Mouse (Mus musculus) midbrain, embryonic 12.5 days (tissue): ENCODE data around the gene Hoxa4. TPM values are rescaled to one million over a fixed set of nuclear protein-coding genes. Genes with fewer than 3 reads are reported as not detected.

Source experiments
- ATAC-seq: fragments of 200-750 bp; cut with Nextera tagmentation; 2 replicates; pipeline ENCODE4 v1.8.0; 2017; ENCODE audit warnings: low read depth, moderate TSS enrichment, moderate library complexity; ENCODE audit not compliant: low FRiP score
- H3K27ac ChIP-seq: fragments of 300-500 bp; sonication (generic); replicated peaks from 2 replicates; pipeline ENCODE4 v1.5.1; 2016; ENCODE audit warnings: mild to moderate bottlenecking
- H3K27me3 ChIP-seq: fragments of 300-500 bp; sonication (generic); 2 replicates; pipeline ENCODE4 v1.6.1; 2016; ENCODE audit warnings: mild to moderate bottlenecking
- H3K36me3 ChIP-seq: fragments of 300-500 bp; sonication (generic); 2 replicates; pipeline ENCODE4 v1.6.1; 2016
- H3K4me1 ChIP-seq: fragments of 300-500 bp; sonication (generic); 2 replicates; pipeline ENCODE4 v1.6.1; 2016
- H3K4me2 ChIP-seq: fragments of 300-500 bp; sonication (generic); replicated peaks from 2 replicates; pipeline ENCODE4 v1.6.1; 2016; ENCODE audit warnings: mild to moderate bottlenecking, moderate library complexity
- H3K4me3 ChIP-seq: fragments of 300-500 bp; sonication (generic); 2 replicates; pipeline ENCODE4 v1.5.1; 2016; ENCODE audit warnings: mild to moderate bottlenecking
- H3K9ac ChIP-seq: fragments of 300-500 bp; sonication (generic); replicated peaks from 2 replicates; pipeline ENCODE4 v1.6.1; 2016; ENCODE audit warnings: mild to moderate bottlenecking, moderate library complexity
- H3K9me3 ChIP-seq: fragments of 300-500 bp; sonication (generic); 2 replicates; pipeline ENCODE4 v1.6.1; 2016; ENCODE audit warnings: mild to moderate bottlenecking
- WGBS: fragments of 180-500 bp; shearing (Covaris S2); methylation state at CpG from one replicate; pipeline ENCODE4 v1.1.7; 2016; 5-methylcytosine and 5-hydroxymethylcytosine counted together
- polyA plus RNA-seq: library from polyadenylated mRNA; unstranded; fragments of >200 nt; fragmentation: Nextera tagmentation; extraction: Ambion mirVana; gene quantifications from 2 replicates; pipeline ENCODE4 v1.2.1, GENCODE M21; 2016

Hoxa4 gene
- polyA plus RNA-seq, 1 experiment from 2014 or later: not detected

GRCm38 (mm10) chr6:52203371-52204049 is 12.0 kb upstream of the Hoxa4 start:
- peaks cover 10% of the 10 kb centered on the region; the same call in 1 of the 2 replicates for H3K4me1 ChIP-seq
- H3K4me2 ChIP-seq: peak overlapping the region; percentile 32
- under 1% methylated on average over 39 of the region's 46 CpGs for WGBS
- H3K9me3 ChIP-seq: no peaks in the 10 kb centered on the region
- peak overlapping the region; percentile 28 for H3K4me3 ChIP-seq
- H3K27ac ChIP-seq: no peak overlapping the region
- ATAC-seq: no peak
- H3K9ac ChIP-seq: no peak overlapping the region
- H3K36me3 ChIP-seq: no peaks in the 10 kb centered on the region
- peaks cover 99% of the 10 kb centered on the region for H3K27me3 ChIP-seq

GRCm38 (mm10) chr6:52203121-52203370 is 11.5 kb upstream of the Hoxa4 start:
- H3K36me3 ChIP-seq: no peaks in the 10 kb centered on the region
- H3K9ac ChIP-seq: no peak overlapping the region
- H3K4me3 ChIP-seq: no peak overlapping the region
- H3K27me3 ChIP-seq: peaks cover 99% of the 10 kb centered on the region
- ATAC-seq: no peak
- WGBS: under 1% methylated on average over 10 of the region's 10 CpGs
- no peak overlapping the region for H3K4me2 ChIP-seq
- H3K27ac ChIP-seq: no peak overlapping the region
- H3K9me3 ChIP-seq: no peaks in the 10 kb centered on the region
- H3K4me1 ChIP-seq: peaks cover 10% of the 10 kb centered on the region; the same call in 1 of the 2 replicates

- no peak overlapping the region for H3K4me3 ChIP-seq
- WGBS: 2% methylated on average over 22 of the region's 22 CpGs
- no peak overlapping the region for H3K4me2 ChIP-seq
- no peaks in the 10 kb centered on the region for H3K36me3 ChIP-seq
- peaks cover 99% of the 10 kb centered on the region for H3K27me3 ChIP-seq
- H3K4me1 ChIP-seq: peaks cover 10% of the 10 kb centered on the region; the same call in 1 of the 2 replicates
- no peak overlapping the region for H3K27ac ChIP-seq
- ATAC-seq: no peak
- H3K9ac ChIP-seq: no peak overlapping the region
- no peaks in the 10 kb centered on the region for H3K9me3 ChIP-seq
Measured at GRCm38 (mm10) chr6:52202362-52203120, 11.0 kb upstream of the Hoxa4 start.

- Histone ChIP-seq H3K27me3 (peaks cover 99% of the 10 kb centered on the region), H3K9ac (no peak overlapping the region), H3K4me2 (no peak overlapping the region), H3K27ac (no peak overlapping the region), H3K36me3 (no peaks in the 10 kb centered on the region), H3K9me3 (no peaks in the 10 kb centered on the region), H3K4me3 (no peak overlapping the region), H3K4me1 (peaks cover 10% of the 10 kb centered on the region; the same call in 1 of the 2 replicates)
- ATAC-seq: no peak
- WGBS: 6% methylated on average over 1 of the region's 1 CpGs
Measured at GRCm38 (mm10) chr6:52201269-52201668, 9.7 kb upstream of the Hoxa4 start.

- Histone ChIP-seq H3K36me3 (no peaks in the 10 kb centered on the region), H3K9me3 (no peaks in the 10 kb centered on the region), H3K4me2 (no peak overlapping the region), H3K27me3 (peaks cover 99% of the 10 kb centered on the region), H3K4me3 (no peak overlapping the region), H3K27ac (no peak overlapping the region), H3K9ac (no peak overlapping the region), H3K4me1 (peaks cover 10% of the 10 kb centered on the region; the same call in 1 of the 2 replicates)
- ATAC-seq: no peak
- WGBS: 6% methylated on average over 10 of the region's 10 CpGs
Measured at GRCm38 (mm10) chr6:52200751-52201250, 9.2 kb upstream of the Hoxa4 start.

GRCm38 (mm10) chr6:52200073-52200750 is 8.7 kb upstream of the Hoxa4 start:
- H3K4me2 ChIP-seq: no peak overlapping the region
- H3K9ac ChIP-seq: no peak overlapping the region
- H3K4me1 ChIP-seq: peaks cover 10% of the 10 kb centered on the region; the same call in 1 of the 2 replicates
- no peak overlapping the region for H3K4me3 ChIP-seq
- H3K27me3 ChIP-seq: peaks cover 98% of the 10 kb centered on the region
- no peaks in the 10 kb centered on the region for H3K9me3 ChIP-seq
- WGBS: 1% methylated on average over 30 of the region's 30 CpGs
- no peak for ATAC-seq
- H3K36me3 ChIP-seq: no peaks in the 10 kb centered on the region
- H3K27ac ChIP-seq: no peak overlapping the region

- Histone ChIP-seq H3K9me3 (no peaks in the 10 kb centered on the region), H3K4me1 (peaks cover under 1% of the 10 kb centered on the region), H3K27ac (no peak overlapping the region), H3K9ac (no peak overlapping the region), H3K4me2 (no peak overlapping the region), H3K36me3 (no peaks in the 10 kb centered on the region), H3K4me3 (no peak overlapping the region), H3K27me3 (peaks cover 96% of the 10 kb centered on the region)
- ATAC-seq: no peak
- under 1% methylated on average over 10 of the region's 10 CpGs for WGBS
Measured at GRCm38 (mm10) chr6:52197271-52197670, 5.7 kb upstream of the Hoxa4 start.

- Histone ChIP-seq H3K4me2 (no peak overlapping the region), H3K27me3 (peaks cover 97% of the 10 kb centered on the region), H3K4me3 (no peak overlapping the region), H3K9me3 (no peaks in the 10 kb centered on the region), H3K9ac (no peak overlapping the region), H3K36me3 (no peaks in the 10 kb centered on the region), H3K27ac (no peak overlapping the region), H3K4me1 (peaks cover 5% of the 10 kb centered on the region)
- ATAC-seq: no peak
- 4% methylated on average over 9 of the region's 9 CpGs for WGBS
Measured at GRCm38 (mm10) chr6:52196811-52197210, 5.3 kb upstream of the Hoxa4 start.

- H3K27ac ChIP-seq: no peak overlapping the region
- peaks cover 15% of the 10 kb centered on the region for H3K4me1 ChIP-seq
- H3K9me3 ChIP-seq: no peaks in the 10 kb centered on the region
- 4% methylated on average over 10 of the region's 10 CpGs for WGBS
- no peak for ATAC-seq
- H3K4me2 ChIP-seq: no peak overlapping the region
- no peak overlapping the region for H3K9ac ChIP-seq
- peaks cover 97% of the 10 kb centered on the region for H3K27me3 ChIP-seq
- no peaks in the 10 kb centered on the region for H3K36me3 ChIP-seq
- no peak overlapping the region for H3K4me3 ChIP-seq
Measured at GRCm38 (mm10) chr6:52194690-52195089, 3.1 kb upstream of the Hoxa4 start.

GRCm38 (mm10) chr6:52191860-52192550 is 452 bp upstream of the Hoxa4 start:
- Histone ChIP-seq H3K4me1 (peaks cover 15% of the 10 kb centered on the region), H3K36me3 (no peaks in the 10 kb centered on the region), H3K9ac (no peak overlapping the region), H3K27ac (no peak overlapping the region), H3K9me3 (no peaks in the 10 kb centered on the region), H3K4me2 (peak overlapping the region; percentile 54), H3K4me3 (peak overlapping the region; percentile 42), H3K27me3 (peaks cover 97% of the 10 kb centered on the region)
- WGBS: 2% methylated on average over 43 of the region's 55 CpGs
- peak; percentile 58; the same call in 1 of the 2 replicates for ATAC-seq

- no peak overlapping the region for H3K4me3 ChIP-seq
- peaks cover 98% of the 10 kb centered on the region for H3K27me3 ChIP-seq
- under 1% methylated on average over 23 of the region's 23 CpGs for WGBS
- ATAC-seq: no peak
- H3K9me3 ChIP-seq: no peaks in the 10 kb centered on the region
- no peak overlapping the region for H3K9ac ChIP-seq
- no peak overlapping the region for H3K27ac ChIP-seq
- H3K4me1 ChIP-seq: peaks cover 15% of the 10 kb centered on the region
- no peak overlapping the region for H3K4me2 ChIP-seq
- no peaks in the 10 kb centered on the region for H3K36me3 ChIP-seq
Measured at GRCm38 (mm10) chr6:52190410-52190809, 1.1 kb downstream of the Hoxa4 start.
